Mouse (Mus musculus): ENCODE results near the gene Fsd1. TPM values are rescaled to one million over a fixed set of nuclear protein-coding genes. Genes with fewer than 3 reads are reported as not detected.

Gene Fsd1
- total and polyA plus RNA-seq, 3 experiments: 0.35 to 0.61 (median 0.50) TPM

- intact Hi-C loops (cut with DNase I): loop anchor here (2.0 to 10.0 kb wide), 4 partner anchors 14 to 296 kb away; partner anchors contain the start of genes Fem1a, Pot1b and Sh3gl1
- under 1% methylated on average over 46 of the region's 46 CpGs for WGBS
- Histone ChIP-seq H3K36me3 (ENCODE audit: control insufficient read depth, insufficient read depth, low read length) (no peaks in the 10 kb centered on the region), H3K4me1 (ENCODE audit: control insufficient read depth, insufficient read depth, low read length) (peaks cover 4% of the 10 kb centered on the region), H3K27ac (peak within 1 kb of the TSS; percentile 95), H3K4me3 (peak within 1 kb of the TSS; percentile 72), H3K9ac (ENCODE audit: low read depth, low read length) (peak within 1 kb of the TSS; percentile 55), H3K27me3 (ENCODE audit: control insufficient read depth, insufficient read depth, low read length) (no peaks in the 10 kb centered on the region), H3K79me2 (replicated peaks; ENCODE audit: control insufficient read depth, insufficient read depth, low read length) (no peaks in the 10 kb centered on the region)
- peak; percentile 42; the same call in 1 of the 2 replicates for TF ChIP-seq EP300 (IDR thresholded peaks at IDR 0.05; ENCODE audit: insufficient read depth, low read depth, low read length)
- TF ChIP-seq POLR2A (IDR thresholded peaks at IDR 0.05; ENCODE audit: insufficient read depth, low read depth, low read length): peak; percentile 86
- no peak for TF ChIP-seq CTCF (IDR thresholded peaks at IDR 0.05)
- DNase-seq: peak; percentile 92 to 95
Observed at GRCm38 (mm10) chr17:55958918-55959728, 27.2 kb upstream of the Fsd1 start, which contains the start of gene Yju2. Gene Yju2 (plus strand): TSS chr17:55959099.

GRCm38 (mm10) chr17:55959946-55960740 lies 26.2 kb upstream of the Fsd1 start:
- intact Hi-C loops (cut with DNase I): loop anchor here (1.0 to 10.0 kb wide), 5 partner anchors 15 to 295 kb away; partner anchors contain the start of genes Fem1a, Pot1b and Sh3gl1
- WGBS: 66% methylated on average over 10 of the region's 10 CpGs
- no peak overlapping the region for H3K9ac ChIP-seq (ENCODE audit: low read depth, low read length)
- TF ChIP-seq POLR2A (IDR thresholded peaks at IDR 0.05; ENCODE audit: insufficient read depth, low read depth, low read length) (no peak), CTCF (IDR thresholded peaks at IDR 0.05) (no peak), EP300 (IDR thresholded peaks at IDR 0.05; ENCODE audit: insufficient read depth, low read depth, low read length) (no peak)
- peak overlapping the region; percentile 95; the same call in 1 of the 2 replicates for H3K27ac ChIP-seq
- DNase-seq: no peak
- no peaks in the 10 kb centered on the region for H3K27me3 ChIP-seq (ENCODE audit: control insufficient read depth, insufficient read depth, low read length)
- peak overlapping the region; percentile 72 for H3K4me3 ChIP-seq
- H3K36me3 ChIP-seq (ENCODE audit: control insufficient read depth, insufficient read depth, low read length): no peaks in the 10 kb centered on the region
- H3K4me1 ChIP-seq (ENCODE audit: control insufficient read depth, insufficient read depth, low read length): peaks cover 4% of the 10 kb centered on the region
- no peaks in the 10 kb centered on the region for H3K79me2 ChIP-seq (replicated peaks; ENCODE audit: control insufficient read depth, insufficient read depth, low read length)

GRCm38 (mm10) chr17:55960791-55961190 lies 25.5 kb upstream of the Fsd1 start:
- TF ChIP-seq POLR2A (IDR thresholded peaks at IDR 0.05; ENCODE audit: insufficient read depth, low read depth, low read length): no peak
- no peak for TF ChIP-seq CTCF (IDR thresholded peaks at IDR 0.05)
- TF ChIP-seq EP300 (IDR thresholded peaks at IDR 0.05; ENCODE audit: insufficient read depth, low read depth, low read length): no peak
- no peaks in the 10 kb centered on the region for H3K36me3 ChIP-seq (ENCODE audit: control insufficient read depth, insufficient read depth, low read length)
- H3K79me2 ChIP-seq (replicated peaks; ENCODE audit: control insufficient read depth, insufficient read depth, low read length): no peaks in the 10 kb centered on the region
- no peak overlapping the region for H3K9ac ChIP-seq (ENCODE audit: low read depth, low read length)
- intact Hi-C loops (cut with DNase I): loop anchor here (1.0 kb wide), 1 partner anchor 50 kb away; no protein-coding TSS in a partner anchor
- H3K27me3 ChIP-seq (ENCODE audit: control insufficient read depth, insufficient read depth, low read length): no peaks in the 10 kb centered on the region
- H3K4me3 ChIP-seq: no peak overlapping the region
- no peak overlapping the region for H3K27ac ChIP-seq
- no peak for DNase-seq
- peaks cover 4% of the 10 kb centered on the region for H3K4me1 ChIP-seq (ENCODE audit: control insufficient read depth, insufficient read depth, low read length)

- no peaks in the 10 kb centered on the region for H3K27me3 ChIP-seq (ENCODE audit: control insufficient read depth, insufficient read depth, low read length)
Observed at GRCm38 (mm10) chr17:55961631-55962030, 24.7 kb upstream of the Fsd1 start.

GRCm38 (mm10) chr17:55963171-55963570 lies 23.1 kb upstream of the Fsd1 start:
- intact Hi-C loops (cut with DNase I): no loop called here
- no peak overlapping the region for H3K4me3 ChIP-seq
- DNase-seq: peak in 1 of 2 experiments; percentile 18
- H3K9ac ChIP-seq (ENCODE audit: low read depth, low read length): no peak overlapping the region
- peaks cover 4% of the 10 kb centered on the region for H3K4me1 ChIP-seq (ENCODE audit: control insufficient read depth, insufficient read depth, low read length)
- WGBS: 69% methylated on average over 14 of the region's 14 CpGs
- no peaks in the 10 kb centered on the region for H3K27me3 ChIP-seq (ENCODE audit: control insufficient read depth, insufficient read depth, low read length)
- TF ChIP-seq POLR2A (IDR thresholded peaks at IDR 0.05; ENCODE audit: insufficient read depth, low read depth, low read length) (no peak), EP300 (IDR thresholded peaks at IDR 0.05; ENCODE audit: insufficient read depth, low read depth, low read length) (no peak), CTCF (IDR thresholded peaks at IDR 0.05) (no peak)
- H3K79me2 ChIP-seq (replicated peaks; ENCODE audit: control insufficient read depth, insufficient read depth, low read length): no peaks in the 10 kb centered on the region
- no peaks in the 10 kb centered on the region for H3K36me3 ChIP-seq (ENCODE audit: control insufficient read depth, insufficient read depth, low read length)
- no peak overlapping the region for H3K27ac ChIP-seq

More at GRCm38 (mm10) chr17:55961631-55962030, 24.7 kb upstream of the Fsd1 start:
- no peaks in the 10 kb centered on the region for H3K79me2 ChIP-seq (replicated peaks; ENCODE audit: control insufficient read depth, insufficient read depth, low read length)
- H3K27ac ChIP-seq: no peak overlapping the region
- no peak for DNase-seq
- H3K4me3 ChIP-seq: no peak overlapping the region
- WGBS: 95% methylated on average over 7 of the region's 7 CpGs
- no peak overlapping the region for H3K9ac ChIP-seq (ENCODE audit: low read depth, low read length)
- no peaks in the 10 kb centered on the region for H3K36me3 ChIP-seq (ENCODE audit: control insufficient read depth, insufficient read depth, low read length)
- TF ChIP-seq CTCF (IDR thresholded peaks at IDR 0.05): no peak
- intact Hi-C loops (cut with DNase I): no loop called here
- H3K4me1 ChIP-seq (ENCODE audit: control insufficient read depth, insufficient read depth, low read length): peaks cover 4% of the 10 kb centered on the region

All from heart, adult 2 months (tissue).